In genomic region chr5:150459801-150460200, GRCm38 (mm10) we compare ENCODE assay signal across 17 mouse cellular contexts. TPM values are rescaled to one million over a fixed set of nuclear protein-coding genes. Genes with fewer than 3 reads are reported as not detected.
DNase-seq lines count a peak whose midpoint lies in the region; ATAC-seq and TF ChIP-seq lines count a peak whose summit lies in the region.
"Had no signal": no experiment of that assay in that cellular context is flagged by ENCODE, and none has a peak within 500 bp of the region (broad histone marks: within the 10 kb centered on the region; RNA-seq: fewer than 3 reads in every experiment).

No protein-coding gene starts in this region.

- H3K79me2 ChIP-seq in MEL (ENCODE audit: control insufficient read depth, insufficient read depth, low read length, poor library complexity) = no peaks in the 10 kb centered on the region

- TF ChIP-seq RAD21 in MEL (IDR thresholded peaks at IDR 0.05; ENCODE audit: low read depth, low read length) = no peak; the same call in 1 of the 2 replicates

- no peaks in the 10 kb centered on the region for H3K27me3 ChIP-seq in heart, postnatal 0 days (ENCODE audit: control insufficient read depth, insufficient read depth, low read length)
- no peaks in the 10 kb centered on the region for H3K27me3 ChIP-seq in MEL (ENCODE audit: control insufficient read depth in 1 of 2, insufficient read depth in 2 of 2, low read length in 2 of 2)
- no peaks in the 10 kb centered on the region for H3K27me3 ChIP-seq in kidney, embryonic 15.5 days
- H3K27me3 ChIP-seq: liver, embryonic 15.5 days; midbrain, embryonic 12.5 days had no signal

- no peak overlapping the region for H3K27ac ChIP-seq in heart, postnatal 0 days (ENCODE audit: low read depth)
- no peak overlapping the region for H3K27ac ChIP-seq in MEL (ENCODE audit: control insufficient read depth, low read depth, low read length)
- H3K27ac ChIP-seq in olfactory bulb, adult 2 months (ENCODE audit: insufficient read depth, low read depth, low read length) = no peak overlapping the region
- H3K27ac ChIP-seq in kidney, embryonic 15.5 days = no peak overlapping the region
- H3K27ac ChIP-seq: liver, embryonic 15.5 days; midbrain, embryonic 12.5 days had no signal

- H3K36me3 ChIP-seq in heart, postnatal 0 days (replicated peaks; ENCODE audit: control insufficient read depth, insufficient read depth, low read length) = peaks cover 71% of the 10 kb centered on the region
- H3K36me3 ChIP-seq in MEL (ENCODE audit: control insufficient read depth in 1 of 2, insufficient read depth in 2 of 2, low read length in 2 of 2) = no peaks in the 10 kb centered on the region
- H3K36me3 ChIP-seq in kidney, embryonic 15.5 days = peaks cover 13% of the 10 kb centered on the region; the same call in 1 of the 2 replicates
- H3K36me3 ChIP-seq: liver, embryonic 15.5 days had no signal

- no peaks in the 10 kb centered on the region for H3K4me1 ChIP-seq in heart, postnatal 0 days (ENCODE audit: control insufficient read depth, insufficient read depth)
- H3K4me1 ChIP-seq in lung, adult 2 months (ENCODE audit: control insufficient read depth, insufficient read depth, low read length) = peaks cover 9% of the 10 kb centered on the region
- no peaks in the 10 kb centered on the region for H3K4me1 ChIP-seq in MEL (ENCODE audit: control insufficient read depth in 1 of 2, insufficient read depth in 2 of 2, low read length in 2 of 2)
- H3K4me1 ChIP-seq in olfactory bulb, adult 2 months (ENCODE audit: control insufficient read depth, insufficient read depth, low read length) = no peaks in the 10 kb centered on the region
- H3K4me1 ChIP-seq in kidney, embryonic 15.5 days = peaks cover 12% of the 10 kb centered on the region; the same call in 1 of the 2 replicates
- H3K4me1 ChIP-seq: liver, embryonic 15.5 days; midbrain, embryonic 12.5 days had no signal

- DNase-seq in heart, postnatal 0 days (ENCODE audit: low spot score) = no peak
- no peak for DNase-seq in heart, adult 8-10 months (ENCODE audit: low spot score)
- DNase-seq in lung, adult 2 months = no peak
- no peak for DNase-seq in lung, postnatal 4 days
- DNase-seq in MEL (ENCODE audit: low read depth, low spot score) = peak; percentile 28
- DNase-seq in adrenal gland, adult 18-20 months (ENCODE audit: low spot score in 2 of 2) = no peak
- DNase-seq: cerebellum, adult 11-12 months; kidney, postnatal 4 days; retina, postnatal 1 day had no signal

- 0 out of 2 replicates have a peak, but pooled peaks have one; percentile 17 for TF ChIP-seq CTCF in heart, postnatal 0 days (IDR thresholded peaks at IDR 0.05; ENCODE audit: low read depth)
- TF ChIP-seq CTCF in lung, adult 2 months (IDR thresholded peaks at IDR 0.05; ENCODE audit: insufficient read depth, low read length) = peak; percentile 45
- TF ChIP-seq CTCF in MEL (IDR thresholded peaks at IDR 0.05 in 2 of 3, conservative IDR thresholded peaks at IDR 0.05 in 1 of 3; ENCODE audit: control insufficient read depth in 1 of 3, insufficient read depth in 1 of 3, low read depth in 2 of 3, low read length in 3 of 3, poor library complexity in 1 of 3, severe bottlenecking in 1 of 3) = peak; percentile 52 to 59 (median 55)
- peak; percentile 36; the same call in 1 of the 2 replicates for TF ChIP-seq CTCF in olfactory bulb, adult 2 months (IDR thresholded peaks at IDR 0.05; ENCODE audit: insufficient read depth, low read depth, low read length)

- no peak overlapping the region for H3K9ac ChIP-seq in heart, postnatal 0 days (replicated peaks; ENCODE audit: low read depth, low read length)
- H3K9ac ChIP-seq in MEL (ENCODE audit: control insufficient read depth, low read depth, low read length, poor library complexity, severe bottlenecking) = no peak overlapping the region
- H3K9ac ChIP-seq in kidney, embryonic 15.5 days = no peak overlapping the region
- H3K9ac ChIP-seq: liver, embryonic 15.5 days; midbrain, embryonic 12.5 days had no signal

- H3K9me3 ChIP-seq in heart, postnatal 0 days (replicated peaks; ENCODE audit: control insufficient read depth, low read length) = no peaks in the 10 kb centered on the region
- no peaks in the 10 kb centered on the region for H3K9me3 ChIP-seq in MEL (replicated peaks; ENCODE audit: insufficient read depth, low read length)
- H3K9me3 ChIP-seq in kidney, embryonic 15.5 days (replicated peaks) = no peaks in the 10 kb centered on the region
- H3K9me3 ChIP-seq: liver, embryonic 15.5 days; midbrain, embryonic 12.5 days had no signal

- WGBS in heart, postnatal 0 days = 78% methylated on average over 4 of the region's 4 CpGs
- WGBS in lung, adult 2 months = 88% methylated on average over 4 of the region's 4 CpGs
- 84% methylated on average over 4 of the region's 4 CpGs for WGBS in olfactory bulb, adult 2 months
- WGBS in kidney, embryonic 15.5 days = 83% methylated on average over 4 of the region's 4 CpGs

- TF ChIP-seq POLR2A in lung, adult 2 months (IDR thresholded peaks at IDR 0.05; ENCODE audit: borderline replicate concordance, extremely low read depth, low read depth, low read length) = no peak
- no peak for TF ChIP-seq POLR2A in MEL (IDR thresholded peaks at IDR 0.05; ENCODE audit: control insufficient read depth in 1 of 2, insufficient read depth in 1 of 2, low read depth in 1 of 2, low read length in 2 of 2, poor library complexity in 1 of 2)
- no peak for TF ChIP-seq POLR2A in olfactory bulb, adult 2 months (IDR thresholded peaks at IDR 0.05; ENCODE audit: insufficient read depth, low read depth, low read length)

- no peak for ATAC-seq in heart, postnatal 0 days (ENCODE audit: insufficient read depth, low read depth)
- no peak for ATAC-seq in kidney, embryonic 15.5 days (replicated peaks; ENCODE audit: low FRiP score)
- ATAC-seq: hindbrain, embryonic 16.5 days had no signal

- H3K4me2 ChIP-seq in heart, postnatal 0 days (ENCODE audit: low read depth, low read length) = no peak overlapping the region
- no peak overlapping the region for H3K4me2 ChIP-seq in kidney, embryonic 15.5 days
- H3K4me2 ChIP-seq: liver, embryonic 15.5 days; midbrain, embryonic 12.5 days had no signal

- no peak overlapping the region for H3K4me3 ChIP-seq in heart, postnatal 0 days (ENCODE audit: low read depth, low read length)
- H3K4me3 ChIP-seq in lung, adult 2 months (replicated peaks; ENCODE audit: extremely low read depth, low read depth, low read length) = no peak overlapping the region
- no peak overlapping the region for H3K4me3 ChIP-seq in MEL (ENCODE audit: control insufficient read depth in 1 of 2, insufficient read depth in 1 of 2, low read depth in 2 of 2, low read length in 2 of 2)
- H3K4me3 ChIP-seq in olfactory bulb, adult 2 months (ENCODE audit: insufficient read depth, low read depth, low read length) = no peak overlapping the region
- no peak overlapping the region for H3K4me3 ChIP-seq in kidney, embryonic 15.5 days (replicated peaks)
- H3K4me3 ChIP-seq: liver, embryonic 15.5 days; midbrain, embryonic 12.5 days had no signal

- TF ChIP-seq EP300 in heart, postnatal 0 days (IDR thresholded peaks at IDR 0.05; ENCODE audit: low read depth) = no peak
- TF ChIP-seq EP300 in MEL (IDR thresholded peaks at IDR 0.05; ENCODE audit: low read depth in 1 of 2, low read length in 2 of 2) = no peak

TF ChIP-seq in MEL, 35 proteins besides CTCF, POLR2A, EP300 and RAD21:
- TF ChIP-seq SMC3 (IDR thresholded peaks at IDR 0.05; ENCODE audit: low read depth, low read length) = peak; percentile 31
- no peak for TF ChIP-seq E2F4 (IDR thresholded peaks at IDR 0.05; ENCODE audit: borderline replicate concordance, low read depth, low read length)
TF ChIP-seq in MEL: peak in this region for 1.

RNA-seq across cellular contexts. Expression of gene Zar1l, which starts 58.2 kb away (rescaled TPM):
- not detected in 2 replicates for total RNA-seq in heart, postnatal 0 days (2014; rRNA removed; ENCODE audit: low replicate concordance)
- not detected in 2 replicates for polyA plus RNA-seq in heart, postnatal 0 days (2015; fragmentation: Nextera tagmentation; extraction: Ambion mirVana)
- total RNA-seq in heart, adult 8-10 months (2022) = not detected
- polyA plus RNA-seq in lung, adult 2 months (2012; rRNA removed) = not detected in 2 replicates
- total RNA-seq in MEL (2012; rRNA removed) = not detected in 2 replicates
- polyA plus RNA-seq in MEL (2012; ENCODE audit: insufficient read depth in 1 of 2, insufficient read length in 2 of 2, low read depth in 1 of 2, low replicate concordance in 2 of 2, missing spikeins in 1 of 2) = not detected
- polyA plus RNA-seq in olfactory bulb, adult 2 months (2012; ENCODE audit: insufficient read depth, insufficient read length, low replicate concordance, missing spikeins) = not detected in 2 replicates
- not detected for total RNA-seq in adrenal gland, adult 18-20 months (2021)
- polyA plus RNA-seq in kidney, embryonic 15.5 days (2015; fragmentation: Nextera tagmentation; extraction: Ambion mirVana) = not detected in 2 replicates
- total RNA-seq: adrenal gland, postnatal 4 days had no signal
- polyA plus RNA-seq: gonadal fat pad, adult 2 months; heart, embryonic 16.5 days; hindbrain, embryonic 16.5 days; liver, embryonic 15.5 days; midbrain, embryonic 12.5 days had no signal
